Mouse (Mus musculus) mesoderm, embryonic 11.5 days (tissue): Measurements from ENCODE around the gene Csn1s2a.
"Not testable (repeated sequence)": the region's sequence is repeated elsewhere in the genome, so short reads cannot be mapped to it uniquely, and the experiment has no call there.

Experiments
- DNase-seq: peaks from one replicate; pipeline ENCODE4 v3.0.0-alpha.2; 2012; ENCODE audit warnings: low read depth, low spot score

Gene Csn1s2a

DNA sequence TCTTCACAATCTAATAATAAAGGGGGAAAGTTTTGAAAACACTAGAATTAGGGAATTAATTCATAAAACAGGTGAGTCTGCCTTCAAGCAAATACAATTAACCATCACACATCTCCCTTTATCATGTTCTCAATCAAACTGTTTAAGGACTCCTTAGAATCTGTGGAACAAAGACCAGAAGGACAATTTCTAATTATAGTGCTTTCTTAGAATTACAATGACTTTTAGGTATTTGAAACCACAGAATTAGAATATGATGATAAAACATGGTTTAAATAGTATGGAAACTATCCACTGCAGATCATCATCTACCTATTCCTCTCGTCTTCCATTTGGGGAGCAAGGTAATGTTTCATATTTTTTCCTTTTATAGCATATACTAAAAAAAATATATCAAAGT is at the start of gene Csn1s2a:
Gene Csn1s2a, plus strand, starts transcription at position 301 of the 400 bp plus-strand sequence.
- DNase-seq, result no peak

- no peak for DNase-seq
Measured at GRCm38 (mm10) chr5:87734821-87735220, 39.5 kb upstream of the Csn1s2a start.

DNA sequence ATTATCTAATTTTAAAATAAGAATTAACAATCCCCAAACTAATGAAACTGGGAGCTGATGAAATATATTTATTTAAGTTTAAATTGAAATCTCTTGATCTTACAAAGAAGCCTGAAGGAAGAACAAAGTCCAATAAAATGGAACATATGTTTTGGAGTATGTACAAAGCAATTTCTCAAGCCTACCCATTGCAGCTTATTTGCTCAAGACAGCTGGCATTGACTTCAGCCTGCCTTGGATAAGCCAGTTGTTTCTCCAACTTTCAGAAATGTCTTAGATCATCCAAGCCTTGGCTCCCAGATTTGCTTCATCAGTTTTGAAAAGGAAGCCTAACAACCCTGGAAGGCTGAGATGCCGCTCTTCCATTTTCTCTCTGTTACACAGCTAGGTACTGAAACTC is 20.9 kb upstream of the Csn1s2a start:
- no peak for DNase-seq

DNA sequence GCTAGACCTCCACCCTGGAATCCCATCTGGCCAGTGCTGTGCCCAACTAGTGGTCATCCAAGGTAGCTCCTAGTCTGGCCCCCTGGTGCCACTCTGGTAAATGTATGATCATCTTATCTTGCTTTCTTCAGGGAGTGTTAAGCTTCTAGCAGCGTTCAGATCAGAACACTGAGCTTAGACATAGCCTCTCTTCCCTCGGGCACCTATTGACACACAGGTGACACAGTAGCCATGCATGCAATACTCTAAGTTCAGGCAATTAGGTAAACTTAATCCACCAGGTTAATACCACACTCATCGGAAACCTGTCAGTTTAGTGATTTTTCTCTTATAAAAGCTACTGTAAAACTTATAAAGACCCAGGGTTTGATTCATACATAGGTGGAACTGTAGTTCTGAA is 9.8 kb upstream of the Csn1s2a start:
- DNase-seq, result no peak

- DNase-seq, result not testable (repeated sequence)
Measured at GRCm38 (mm10) chr5:87772151-87772550, 2.2 kb upstream of the Csn1s2a start.

- no peak for DNase-seq
Measured at GRCm38 (mm10) chr5:87782731-87783130, 8.4 kb downstream of the Csn1s2a start.

GRCm38 (mm10) chr5:87807782-87808181 is 33.4 kb downstream of the Csn1s2a start, which contains the start of gene Csn1s2b:
Csn1s2b (plus strand) TSS chr5:87808082.
- no peak for DNase-seq

DNA sequence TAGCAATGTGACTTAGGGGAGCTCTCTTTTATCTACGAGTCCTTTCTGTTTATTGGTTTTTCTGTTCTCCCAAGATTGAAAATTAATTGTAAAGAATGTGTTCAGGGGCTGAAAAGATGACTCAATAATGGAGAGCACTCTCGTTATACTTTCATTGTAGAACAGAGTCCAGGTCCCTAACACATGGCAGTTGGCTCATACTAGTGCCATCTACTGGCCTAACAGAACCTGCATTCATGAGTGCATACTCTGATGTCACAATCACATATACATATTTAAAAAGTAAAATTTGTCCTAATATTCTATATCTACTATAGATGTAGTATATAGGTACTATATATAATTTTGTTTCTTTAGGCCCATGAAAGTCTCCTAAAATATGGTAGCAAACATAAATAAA is 34.9 kb downstream of the Csn1s2a start:
- no peak for DNase-seq

- no peak for DNase-seq
Measured at GRCm38 (mm10) chr5:87825386-87825785, 51.0 kb downstream of the Csn1s2a start, which contains the start of gene Prr27. Prr27 (plus strand) TSS chr5:87825686.
